Mouse (Mus musculus): ENCODE data around the gene Cldn18.

DNA sequence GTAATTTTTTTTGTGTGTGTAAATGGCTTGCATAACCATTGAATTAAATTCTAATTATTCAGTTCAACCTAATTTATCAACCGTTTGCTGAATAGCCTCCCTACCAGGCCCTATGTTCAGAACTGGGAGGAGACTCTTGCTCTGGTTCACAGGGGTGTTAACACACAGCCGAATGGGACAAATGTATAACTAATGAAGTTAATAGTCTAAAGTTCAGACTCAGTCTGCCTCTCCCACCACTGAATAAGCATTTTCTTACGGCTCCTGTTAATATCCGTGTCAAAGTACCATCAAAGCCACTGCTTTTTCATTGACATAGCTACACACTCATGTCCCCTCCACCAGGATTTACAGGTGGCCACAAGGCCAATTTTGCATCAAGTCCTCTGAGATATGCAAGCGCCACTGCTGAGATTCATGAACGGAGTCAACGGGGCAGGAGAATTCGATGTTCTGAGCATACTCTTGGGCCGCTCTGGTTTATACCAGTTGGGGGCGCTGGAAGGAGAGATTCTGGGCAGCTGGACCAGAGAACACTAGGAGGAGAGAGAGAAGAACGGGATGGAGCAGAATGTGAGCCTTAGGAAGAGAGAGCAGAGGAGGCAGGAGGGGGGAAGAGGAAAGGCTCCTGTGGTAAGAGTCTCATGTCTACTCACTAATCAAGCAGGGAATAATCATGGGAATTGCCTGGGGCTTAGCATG, 9.5 kb downstream of the Cldn18 start:
- TF ChIP-seq POLR2A (IDR thresholded peaks at IDR 0.05; ENCODE audit: borderline replicate concordance, extremely low read depth, insufficient read depth, insufficient read length, poor library complexity, severe bottlenecking) (no peak), CTCF (IDR thresholded peaks at IDR 0.05; ENCODE audit: borderline replicate concordance, extremely low read depth, insufficient read depth, insufficient read length) (no peak)

Measured in brain, embryonic 14.5 days (tissue).